Mouse (Mus musculus) MEL (cell line): ENCODE results near the gene Mon1b.

Experiments
- CTCF ChIP-seq, 3 experiments: IDR thresholded peaks in 2 of 3; conservative IDR thresholded peaks in 1 of 3; 2 replicates each; pipeline ENCODE4 v1.5.1; 2011 to 2012; ENCODE audit warnings: low read length in 3 of 3, low read depth in 2 of 3, mild to moderate bottlenecking in 2 of 3, improper control_type of control experiment in 1 of 3, inconsistent platforms in 1 of 3, mixed read lengths in 1 of 3, moderate library complexity in 1 of 3; ENCODE audit not compliant: control insufficient read depth in 1 of 3, insufficient read depth in 1 of 3, poor library complexity in 1 of 3, severe bottlenecking in 1 of 3
- EP300 ChIP-seq, 2 experiments: IDR thresholded peaks; 2 replicates each; pipeline ENCODE4 v1.6.1; 2011; ENCODE audit warnings: improper control_type of control experiment in 2 of 2, low read length in 2 of 2, low read depth in 1 of 2, mild to moderate bottlenecking in 1 of 2
- UBTF ChIP-seq: IDR thresholded peaks from 2 replicates; pipeline ENCODE4 v1.6.1; 2012; ENCODE audit warnings: low read depth, mild to moderate bottlenecking, inconsistent platforms, low read length, improper control_type of control experiment, moderate library complexity, borderline replicate concordance; ENCODE audit not compliant: insufficient read depth

DNA sequence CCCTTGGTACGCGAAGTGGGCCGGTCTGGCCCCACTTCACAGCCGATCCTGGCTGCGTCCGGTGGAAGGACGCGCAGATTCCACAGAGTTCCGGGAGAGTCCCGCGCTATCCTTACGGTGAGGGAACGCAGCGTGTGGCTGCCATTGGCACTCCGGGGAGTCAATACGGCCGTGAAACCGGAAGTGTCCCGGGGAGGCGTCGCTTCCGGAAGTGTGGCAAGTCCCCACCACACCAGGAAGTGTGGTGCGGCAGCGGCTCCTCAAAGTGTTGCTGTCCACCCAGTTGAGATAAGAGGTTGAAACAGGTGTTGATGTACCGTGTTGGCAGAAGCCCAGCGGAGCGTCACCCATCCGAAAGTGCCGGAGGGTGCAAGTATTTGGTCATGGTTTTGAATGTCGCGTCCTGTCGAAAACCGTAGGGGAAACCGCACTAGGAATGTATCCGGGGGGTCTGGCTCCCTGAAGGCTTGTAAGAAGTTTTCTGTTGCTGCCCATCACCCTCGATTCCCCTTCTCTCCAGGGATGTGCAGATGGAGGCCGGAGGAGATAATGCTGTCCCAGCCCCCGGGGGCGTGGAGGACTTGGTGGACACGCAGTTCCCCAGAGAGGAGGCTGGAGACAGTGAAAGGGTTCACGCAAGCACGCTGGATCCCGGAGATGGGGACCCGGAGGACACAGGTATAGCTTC is 349 bp downstream of the Mon1b start:
- TF ChIP-seq CTCF (IDR thresholded peaks at IDR 0.05 in 2 of 3, conservative IDR thresholded peaks at IDR 0.05 in 1 of 3; ENCODE audit: control insufficient read depth in 1 of 3, insufficient read depth in 1 of 3, low read depth in 2 of 3, low read length in 3 of 3, poor library complexity in 1 of 3, severe bottlenecking in 1 of 3) (no peak), EP300 (IDR thresholded peaks at IDR 0.05; ENCODE audit: low read depth in 1 of 2, low read length in 2 of 2) (no peak), UBTF (no peak)
